Mouse (Mus musculus): ENCODE data around the gene Kdm6b. TPM values are rescaled to one million over a fixed set of nuclear protein-coding genes. Genes with fewer than 3 reads are reported as not detected.

Kdm6b gene
- polyA plus RNA-seq, 1 experiment from 2014 or later, result 26.5 TPM

DNA sequence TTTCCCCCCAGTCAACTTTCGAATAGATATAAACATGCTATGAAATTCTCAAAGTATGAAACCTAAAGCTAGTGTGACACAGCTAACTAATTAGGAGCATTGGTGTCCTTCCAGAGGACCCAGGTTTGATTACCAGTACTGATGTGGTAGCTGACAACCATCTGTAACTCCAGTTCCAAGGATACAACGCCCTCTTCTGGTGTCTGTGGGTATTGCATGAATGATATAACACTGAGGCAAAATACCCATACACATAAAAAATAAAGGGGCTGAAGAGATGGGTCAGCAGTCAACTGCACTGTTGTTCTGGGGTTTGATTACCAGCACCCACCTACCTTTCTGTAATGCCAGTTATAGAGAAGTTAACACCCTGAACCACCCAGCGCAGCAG, 40.7 kb downstream of the Kdm6b start:
- no peak overlapping the region for H3K4me2 ChIP-seq
- peak overlapping the region; percentile 86; the same call in 1 of the 2 replicates for H3K27ac ChIP-seq
- 51% methylated on average over 3 of the region's 3 CpGs for WGBS

GRCm38 (mm10) chr11:69372056-69372779, 41.3 kb downstream of the Kdm6b start:
- H3K9ac ChIP-seq, result no peak overlapping the region
- ATAC-seq (ENCODE audit: insufficient read depth, low FRiP score, low read depth), result no peak
- WGBS, result 34% methylated on average over 12 of the region's 12 CpGs

More for the DNA sequence above, 40.7 kb downstream of the Kdm6b start:
- Histone ChIP-seq H3K27me3 (replicated peaks) (no peaks in the 10 kb centered on the region), H3K9me3 (no peaks in the 10 kb centered on the region), H3K9ac (no peak overlapping the region), H3K4me3 (replicated peaks) (no peak overlapping the region), H3K36me3 (peaks cover 10% of the 10 kb centered on the region; the same call in 1 of the 2 replicates), H3K4me1 (peaks cover 24% of the 10 kb centered on the region)
- no peak for ATAC-seq (ENCODE audit: insufficient read depth, low FRiP score, low read depth)

GRCm38 (mm10) chr11:69371601-69372000, 41.9 kb downstream of the Kdm6b start:
- no peak overlapping the region for H3K9ac ChIP-seq
- H3K4me3 ChIP-seq (replicated peaks), result 0 out of 2 replicates have a peak overlapping the region, but pooled peaks have one; percentile 6
- no peak for ATAC-seq (ENCODE audit: insufficient read depth, low FRiP score, low read depth)

More at GRCm38 (mm10) chr11:69372056-69372779, 41.3 kb downstream of the Kdm6b start:
- Histone ChIP-seq H3K4me2 (peak overlapping the region; percentile 21), H3K27ac (peak overlapping the region; percentile 86), H3K9me3 (no peaks in the 10 kb centered on the region), H3K36me3 (peaks cover 10% of the 10 kb centered on the region; the same call in 1 of the 2 replicates), H3K4me3 (replicated peaks) (0 out of 2 replicates have a peak overlapping the region, but pooled peaks have one; percentile 6), H3K4me1 (peaks cover 29% of the 10 kb centered on the region), H3K27me3 (replicated peaks) (no peaks in the 10 kb centered on the region)

DNA sequence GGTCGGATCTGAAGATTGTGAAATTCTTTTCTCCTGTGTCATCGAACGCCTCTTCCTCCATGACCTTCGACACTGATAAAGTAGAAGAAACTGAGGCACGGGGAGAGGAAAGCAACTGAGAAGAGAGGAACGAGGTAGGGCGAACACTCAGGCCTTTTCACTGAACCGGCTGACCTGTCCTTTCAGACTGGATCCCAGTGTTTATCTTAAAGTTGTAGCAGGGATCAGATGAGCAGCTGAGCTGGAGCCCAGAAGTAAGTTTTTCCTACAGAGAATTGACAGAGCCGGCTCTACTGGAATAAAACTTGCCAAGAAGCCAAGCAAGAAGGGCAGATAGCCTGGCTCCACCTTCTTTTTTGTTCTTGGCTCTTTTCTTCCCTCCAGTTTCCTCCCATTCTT, 42.7 kb downstream of the Kdm6b start:
- ATAC-seq (ENCODE audit: insufficient read depth, low FRiP score, low read depth), result no peak
- Histone ChIP-seq H3K4me3 (replicated peaks) (no peak overlapping the region), H3K4me2 (peak overlapping the region; percentile 20), H3K27ac (peak overlapping the region; percentile 86), H3K4me1 (peaks cover 32% of the 10 kb centered on the region), H3K27me3 (replicated peaks) (no peaks in the 10 kb centered on the region), H3K36me3 (peaks cover 10% of the 10 kb centered on the region; the same call in 1 of the 2 replicates), H3K9me3 (no peaks in the 10 kb centered on the region), H3K9ac (no peak overlapping the region)
- 15% methylated on average over 9 of the region's 9 CpGs for WGBS

More at GRCm38 (mm10) chr11:69371601-69372000, 41.9 kb downstream of the Kdm6b start:
- Histone ChIP-seq H3K36me3 (peaks cover 10% of the 10 kb centered on the region; the same call in 1 of the 2 replicates), H3K27me3 (replicated peaks) (no peaks in the 10 kb centered on the region), H3K9me3 (no peaks in the 10 kb centered on the region), H3K4me1 (peaks cover 30% of the 10 kb centered on the region), H3K27ac (peak overlapping the region; percentile 86), H3K4me2 (peak overlapping the region; percentile 20; the same call in 1 of the 2 replicates)
- WGBS, result 49% methylated on average over 12 of the region's 12 CpGs

- H3K4me1 ChIP-seq, result peaks cover 38% of the 10 kb centered on the region
- no peaks in the 10 kb centered on the region for H3K27me3 ChIP-seq (replicated peaks)
- WGBS, result 15% methylated on average over 2 of the region's 2 CpGs
- H3K4me2 ChIP-seq, result peak overlapping the region; percentile 91
- peaks cover 10% of the 10 kb centered on the region; the same call in 1 of the 2 replicates for H3K36me3 ChIP-seq
- no peak for ATAC-seq (ENCODE audit: insufficient read depth, low FRiP score, low read depth)
- H3K4me3 ChIP-seq (replicated peaks), result peak overlapping the region; percentile 85
- peak overlapping the region; percentile 99 for H3K27ac ChIP-seq
- H3K9ac ChIP-seq, result no peak overlapping the region
- H3K9me3 ChIP-seq, result no peaks in the 10 kb centered on the region
Measured at GRCm38 (mm10) chr11:69369990-69370816, 43.3 kb downstream of the Kdm6b start.

- peak within 1 kb of the TSS; percentile 99 for H3K27ac ChIP-seq
- no peaks in the 10 kb centered on the region for H3K27me3 ChIP-seq (replicated peaks)
- H3K4me2 ChIP-seq, result peak within 1 kb of the TSS; percentile 91
- H3K4me3 ChIP-seq (replicated peaks), result peak within 1 kb of the TSS; percentile 85
- peaks cover 10% of the 10 kb centered on the region; the same call in 1 of the 2 replicates for H3K36me3 ChIP-seq
- H3K9me3 ChIP-seq, result no peaks in the 10 kb centered on the region
- 1% methylated on average over 19 of the region's 34 CpGs for WGBS
- ATAC-seq (ENCODE audit: insufficient read depth, low FRiP score, low read depth), result no peak
- peaks cover 46% of the 10 kb centered on the region for H3K4me1 ChIP-seq
- peak within 1 kb of the TSS; percentile 99 for H3K9ac ChIP-seq
Measured at GRCm38 (mm10) chr11:69369215-69369989, 44.1 kb downstream of the Kdm6b start, which contains the start of gene Chd3. TSS of gene Chd3 (minus strand) at chr11:69369406.

GRCm38 (mm10) chr11:69368356-69369214, 44.9 kb downstream of the Kdm6b start:
- Histone ChIP-seq H3K27me3 (replicated peaks) (no peaks in the 10 kb centered on the region), H3K4me2 (peak overlapping the region; percentile 91), H3K4me1 (peaks cover 50% of the 10 kb centered on the region), H3K9me3 (no peaks in the 10 kb centered on the region), H3K4me3 (replicated peaks) (peak overlapping the region; percentile 85), H3K36me3 (peaks cover 5% of the 10 kb centered on the region; the same call in 1 of the 2 replicates), H3K27ac (peak overlapping the region; percentile 99), H3K9ac (peak overlapping the region; percentile 99)
- 0 out of 2 replicates have a peak, but pooled peaks have one; percentile 0 for ATAC-seq (ENCODE audit: insufficient read depth, low FRiP score, low read depth)
- under 1% methylated on average over 70 of the region's 106 CpGs for WGBS

DNA sequence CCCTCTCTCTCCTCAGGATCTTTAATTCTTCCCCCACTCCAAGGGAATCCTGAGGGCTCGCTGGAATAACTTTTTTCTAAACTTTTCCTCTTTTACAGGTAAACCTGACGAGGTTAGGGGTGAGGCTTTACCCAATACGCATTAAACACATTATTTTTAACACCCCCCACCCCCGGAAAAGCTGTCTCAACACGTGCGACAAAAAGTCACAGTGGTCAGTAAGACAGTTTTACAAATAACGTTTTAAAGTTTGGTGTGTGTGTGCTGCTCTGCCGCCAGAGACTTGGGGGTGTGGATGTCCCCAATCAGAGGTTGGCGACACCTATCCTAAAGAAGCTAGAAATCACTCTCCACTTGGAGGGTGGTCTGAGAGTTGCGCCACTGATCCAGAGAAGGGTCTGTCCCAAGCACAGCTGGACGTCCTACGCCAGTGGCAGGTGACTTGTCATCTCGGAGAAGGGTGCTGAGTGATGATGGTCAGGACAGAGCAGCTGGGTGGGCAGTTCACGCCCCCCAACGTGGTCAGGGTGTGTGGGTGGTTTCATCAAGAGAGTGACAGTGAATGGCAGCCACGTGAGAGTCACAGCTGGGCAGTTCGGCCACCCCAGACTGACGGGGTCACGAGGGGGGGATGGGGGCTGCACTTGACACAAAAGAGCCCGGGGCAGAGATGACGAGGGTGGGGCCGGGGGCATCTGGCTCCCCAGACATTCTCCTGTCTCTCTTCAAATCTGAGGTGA, 45.7 kb downstream of the Kdm6b start:
- peak overlapping the region; percentile 91 for H3K4me2 ChIP-seq
- peak overlapping the region; percentile 99 for H3K9ac ChIP-seq
- no peak for ATAC-seq (ENCODE audit: insufficient read depth, low FRiP score, low read depth)
- H3K27me3 ChIP-seq (replicated peaks), result no peaks in the 10 kb centered on the region
- peaks cover 8% of the 10 kb centered on the region; the same call in 1 of the 2 replicates for H3K36me3 ChIP-seq
- 1% methylated on average over 22 of the region's 22 CpGs for WGBS
- H3K4me3 ChIP-seq (replicated peaks), result peak overlapping the region; percentile 85
- peaks cover 47% of the 10 kb centered on the region for H3K4me1 ChIP-seq
- peak overlapping the region; percentile 99 for H3K27ac ChIP-seq
- no peaks in the 10 kb centered on the region for H3K9me3 ChIP-seq

DNA sequence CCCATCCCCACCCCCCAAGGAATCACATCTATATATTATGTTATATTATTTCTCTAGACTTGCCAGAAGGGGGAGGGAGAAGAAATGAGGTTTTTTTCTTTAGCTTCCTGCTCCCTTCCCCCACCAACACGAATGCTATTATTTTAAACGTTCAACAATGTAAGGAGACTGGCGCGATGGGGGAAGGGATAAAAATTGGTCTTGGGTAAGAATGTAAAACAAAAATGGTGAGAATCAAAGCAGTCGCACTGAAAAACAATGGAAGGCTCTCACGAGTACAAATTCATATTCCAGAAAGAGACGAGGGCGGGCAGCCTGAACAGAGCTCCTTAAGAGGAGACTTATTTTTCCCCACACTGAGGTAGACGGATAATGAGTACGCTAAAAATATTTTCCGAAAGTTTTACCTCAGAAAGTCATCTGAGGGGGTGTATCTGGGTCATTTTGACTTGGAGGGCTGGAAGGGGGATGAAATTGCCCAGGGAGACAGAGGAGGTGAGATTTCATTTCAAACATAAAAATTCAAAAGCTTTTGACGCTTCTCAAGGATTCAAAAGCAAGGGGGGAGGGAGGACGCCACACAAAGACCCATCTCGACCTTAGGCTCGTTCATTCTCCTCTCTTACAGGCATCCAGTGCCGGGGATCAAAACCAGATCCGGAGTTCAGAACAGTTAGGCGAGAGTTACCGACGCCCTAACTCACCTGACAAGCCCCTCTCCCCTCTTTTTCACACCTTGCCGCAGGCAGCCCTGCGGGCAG, 46.4 kb downstream of the Kdm6b start:
- peaks cover 14% of the 10 kb centered on the region for H3K36me3 ChIP-seq
- H3K27ac ChIP-seq, result peak overlapping the region; percentile 99
- WGBS, result under 1% methylated on average over 22 of the region's 22 CpGs
- H3K4me3 ChIP-seq (replicated peaks), result peak overlapping the region; percentile 85
- no peaks in the 10 kb centered on the region for H3K27me3 ChIP-seq (replicated peaks)
- peak overlapping the region; percentile 99 for H3K9ac ChIP-seq
- H3K4me2 ChIP-seq, result peak overlapping the region; percentile 91
- H3K9me3 ChIP-seq, result no peaks in the 10 kb centered on the region
- ATAC-seq (ENCODE audit: insufficient read depth, low FRiP score, low read depth), result no peak
- peaks cover 42% of the 10 kb centered on the region for H3K4me1 ChIP-seq

All from stomach, embryonic 15.5 days (tissue).